Mouse (Mus musculus) neural tube, embryonic 13.5 days (tissue): ENCODE results near the gene Sspo. TPM values are rescaled to one million over a fixed set of nuclear protein-coding genes. Genes with fewer than 3 reads are reported as not detected.
A peak's percentile ranks its signal among the peaks of the same experiment; 100 is the strongest.
"Not testable (repeated sequence)": the region's sequence is repeated elsewhere in the genome, so short reads cannot be mapped to it uniquely, and the experiment has no call there.

ENCODE experiments used
- ATAC-seq: fragments of 200-750 bp; cut with Nextera tagmentation; 2 replicates; pipeline ENCODE4 v1.8.0; 2017; ENCODE audit warnings: low read depth, mild to moderate bottlenecking, moderate TSS enrichment, moderate library complexity
- H3K27ac ChIP-seq: fragments of 300-500 bp; sonication (generic); replicated peaks from 2 replicates; pipeline ENCODE4 v1.5.1; 2015; ENCODE audit warnings: moderate library complexity, mild to moderate bottlenecking, inconsistent platforms
- H3K27me3 ChIP-seq: fragments of 300-500 bp; sonication (generic); 2 replicates; pipeline ENCODE4 v1.6.1; 2015; ENCODE audit warnings: mild to moderate bottlenecking, inconsistent platforms
- H3K36me3 ChIP-seq: fragments of 300-500 bp; sonication (generic); 2 replicates; pipeline ENCODE4 v1.6.1; 2015; ENCODE audit warnings: mild to moderate bottlenecking, inconsistent platforms
- H3K4me1 ChIP-seq: fragments of 300-500 bp; sonication (generic); replicated peaks from 2 replicates; pipeline ENCODE4 v1.6.1; 2015; ENCODE audit warnings: inconsistent platforms
- H3K4me2 ChIP-seq: fragments of 300-500 bp; sonication (generic); 2 replicates; pipeline ENCODE4 v1.6.1; 2015; ENCODE audit warnings: inconsistent platforms, mild to moderate bottlenecking, moderate library complexity
- H3K4me3 ChIP-seq: fragments of 300-500 bp; sonication (generic); 2 replicates; pipeline ENCODE4 v1.5.1; 2015; ENCODE audit warnings: mild to moderate bottlenecking, inconsistent platforms
- H3K9ac ChIP-seq: fragments of 300-500 bp; sonication (generic); 2 replicates; pipeline ENCODE4 v1.6.1; 2015; ENCODE audit warnings: moderate library complexity, mild to moderate bottlenecking, inconsistent platforms
- H3K9me3 ChIP-seq: fragments of 300-500 bp; sonication (generic); 2 replicates; pipeline ENCODE4 v1.6.1; 2016; ENCODE audit warnings: inconsistent platforms
- WGBS: fragments of 180-500 bp; shearing (Covaris S2); methylation state at CpG from one replicate; pipeline ENCODE4 v1.1.7; 2015; 5-methylcytosine and 5-hydroxymethylcytosine counted together
- polyA plus RNA-seq: library from polyadenylated mRNA; unstranded; fragments of >200 nt; fragmentation: Nextera tagmentation; extraction: Ambion mirVana; gene quantifications from 2 replicates; pipeline ENCODE4 v1.2.1, GENCODE M21; 2015

Sspo gene
- polyA plus RNA-seq, 1 experiment from 2014 or later: 0.31 TPM

- no peaks in the 10 kb centered on the region for H3K27me3 ChIP-seq
- peak overlapping the region; percentile 77 for H3K27ac ChIP-seq
- H3K36me3 ChIP-seq: peaks cover 7% of the 10 kb centered on the region; the same call in 1 of the 2 replicates
- peak overlapping the region; percentile 81 for H3K9ac ChIP-seq
- H3K4me1 ChIP-seq: peaks cover 12% of the 10 kb centered on the region
- no peaks in the 10 kb centered on the region for H3K9me3 ChIP-seq
- H3K4me2 ChIP-seq: peak overlapping the region; percentile 92
- peak; percentile 96 for ATAC-seq
- under 1% methylated on average over 26 of the region's 26 CpGs for whole genome bisulfite sequencing
- H3K4me3 ChIP-seq: peak overlapping the region; percentile 76
Measured at GRCm38 (mm10) chr6:48504241-48504854, 56.3 kb downstream of the Sspo start.

- no peak overlapping the region for H3K9ac ChIP-seq
- peaks cover 12% of the 10 kb centered on the region for H3K4me1 ChIP-seq
- peaks cover 31% of the 10 kb centered on the region for H3K36me3 ChIP-seq
- H3K4me3 ChIP-seq: no peak overlapping the region
- no peaks in the 10 kb centered on the region for H3K27me3 ChIP-seq
- ATAC-seq: no peak
- no peak overlapping the region for H3K4me2 ChIP-seq
- H3K9me3 ChIP-seq: no peaks in the 10 kb centered on the region
- H3K27ac ChIP-seq: no peak overlapping the region
- WGBS: 83% methylated on average over 4 of the region's 4 CpGs
Measured at GRCm38 (mm10) chr6:48508087-48508486, 60.1 kb downstream of the Sspo start.

GRCm38 (mm10) chr6:48510426-48510825 is 62.4 kb downstream of the Sspo start:
- H3K4me2 ChIP-seq: no peak overlapping the region
- H3K4me1 ChIP-seq: peaks cover 3% of the 10 kb centered on the region; the same call in 1 of the 2 replicates
- H3K9me3 ChIP-seq: no peaks in the 10 kb centered on the region
- WGBS: 87% methylated on average over 4 of the region's 4 CpGs
- peaks cover 54% of the 10 kb centered on the region for H3K36me3 ChIP-seq
- no peak overlapping the region for H3K9ac ChIP-seq
- H3K27me3 ChIP-seq: no peaks in the 10 kb centered on the region
- H3K4me3 ChIP-seq: no peak overlapping the region
- no peak overlapping the region for H3K27ac ChIP-seq
- ATAC-seq: no peak

GRCm38 (mm10) chr6:48511861-48512260 is 63.8 kb downstream of the Sspo start:
- H3K36me3 ChIP-seq: peaks cover 68% of the 10 kb centered on the region
- H3K27ac ChIP-seq: no peak overlapping the region
- H3K4me1 ChIP-seq: no peaks in the 10 kb centered on the region
- no peak overlapping the region for H3K4me2 ChIP-seq
- no peak for ATAC-seq
- H3K4me3 ChIP-seq: no peak overlapping the region
- 89% methylated on average over 7 of the region's 7 CpGs for WGBS
- no peaks in the 10 kb centered on the region for H3K27me3 ChIP-seq
- no peaks in the 10 kb centered on the region for H3K9me3 ChIP-seq
- H3K9ac ChIP-seq: no peak overlapping the region

- not testable (repeated sequence) for H3K9me3 ChIP-seq, H3K27me3 ChIP-seq, H3K4me2 ChIP-seq, H3K4me1 ChIP-seq, H3K9ac ChIP-seq, ATAC-seq, H3K4me3 ChIP-seq, H3K27ac ChIP-seq
- WGBS: 94% methylated on average over 16 of the region's 16 CpGs
- peaks cover 35% of the 10 kb centered on the region for H3K36me3 ChIP-seq
Measured at GRCm38 (mm10) chr6:48524882-48525281, 76.9 kb downstream of the Sspo start.

- no peak overlapping the region for H3K9ac ChIP-seq
- H3K4me2 ChIP-seq: no peak overlapping the region
- H3K27me3 ChIP-seq: no peaks in the 10 kb centered on the region
- WGBS: 91% methylated on average over 9 of the region's 9 CpGs
- H3K36me3 ChIP-seq: peaks cover 46% of the 10 kb centered on the region
- H3K4me3 ChIP-seq: no peak overlapping the region
- H3K27ac ChIP-seq: no peak overlapping the region
- H3K4me1 ChIP-seq: no peaks in the 10 kb centered on the region
- ATAC-seq: no peak
- H3K9me3 ChIP-seq: no peaks in the 10 kb centered on the region
Measured at GRCm38 (mm10) chr6:48527901-48528300, 79.9 kb downstream of the Sspo start.

- WGBS: 81% methylated on average over 14 of the region's 14 CpGs
- no peaks in the 10 kb centered on the region for H3K9me3 ChIP-seq
- no peak overlapping the region for H3K4me3 ChIP-seq
- H3K36me3 ChIP-seq: peaks cover 46% of the 10 kb centered on the region
- H3K9ac ChIP-seq: no peak overlapping the region
- no peaks in the 10 kb centered on the region for H3K4me1 ChIP-seq
- no peak for ATAC-seq
- no peak overlapping the region for H3K27ac ChIP-seq
- H3K4me2 ChIP-seq: no peak overlapping the region
- no peaks in the 10 kb centered on the region for H3K27me3 ChIP-seq
Measured at GRCm38 (mm10) chr6:48529261-48529660, 81.2 kb downstream of the Sspo start.

- peaks cover 46% of the 10 kb centered on the region for H3K36me3 ChIP-seq
- no peak overlapping the region for H3K27ac ChIP-seq
- WGBS: 92% methylated on average over 16 of the region's 16 CpGs
- no peaks in the 10 kb centered on the region for H3K4me1 ChIP-seq
- H3K27me3 ChIP-seq: no peaks in the 10 kb centered on the region
- H3K9ac ChIP-seq: no peak overlapping the region
- no peaks in the 10 kb centered on the region for H3K9me3 ChIP-seq
- no peak overlapping the region for H3K4me3 ChIP-seq
- no peak overlapping the region for H3K4me2 ChIP-seq
- ATAC-seq: no peak
Measured at GRCm38 (mm10) chr6:48529871-48530440, 81.9 kb downstream of the Sspo start.

- Histone ChIP-seq H3K9ac (no peak overlapping the region), H3K36me3 (peaks cover 45% of the 10 kb centered on the region), H3K4me3 (no peak overlapping the region), H3K4me1 (no peaks in the 10 kb centered on the region), H3K9me3 (no peaks in the 10 kb centered on the region), H3K4me2 (no peak overlapping the region), H3K27me3 (no peaks in the 10 kb centered on the region), H3K27ac (no peak overlapping the region)
- no peak for ATAC-seq
- WGBS: 82% methylated on average over 2 of the region's 2 CpGs
Measured at GRCm38 (mm10) chr6:48530862-48531261, 82.8 kb downstream of the Sspo start.

- no peak overlapping the region for H3K4me2 ChIP-seq
- ATAC-seq: no peak
- no peak overlapping the region for H3K27ac ChIP-seq
- H3K27me3 ChIP-seq: no peaks in the 10 kb centered on the region
- no peak overlapping the region for H3K9ac ChIP-seq
- no peak overlapping the region for H3K4me3 ChIP-seq
- 74% methylated on average over 2 of the region's 2 CpGs for WGBS
- H3K36me3 ChIP-seq: peaks cover 34% of the 10 kb centered on the region
- no peaks in the 10 kb centered on the region for H3K9me3 ChIP-seq
- H3K4me1 ChIP-seq: peaks cover 18% of the 10 kb centered on the region
Measured at GRCm38 (mm10) chr6:48533475-48533874, 85.4 kb downstream of the Sspo start.

- Histone ChIP-seq H3K4me2 (no peak overlapping the region), H3K4me1 (peaks cover 29% of the 10 kb centered on the region), H3K9me3 (no peaks in the 10 kb centered on the region), H3K27ac (no peak overlapping the region), H3K9ac (no peak overlapping the region), H3K4me3 (no peak overlapping the region), H3K27me3 (no peaks in the 10 kb centered on the region), H3K36me3 (peaks cover 22% of the 10 kb centered on the region)
- 81% methylated on average over 8 of the region's 8 CpGs for whole genome bisulfite sequencing
- no peak for ATAC-seq
Measured at GRCm38 (mm10) chr6:48534913-48535312, 86.9 kb downstream of the Sspo start.

- no peak overlapping the region for H3K27ac ChIP-seq
- no peak overlapping the region; the same call in 1 of the 2 replicates for H3K4me2 ChIP-seq
- peaks cover 34% of the 10 kb centered on the region for H3K4me1 ChIP-seq
- H3K36me3 ChIP-seq: peaks cover 29% of the 10 kb centered on the region
- H3K9ac ChIP-seq: no peak overlapping the region
- ATAC-seq: no peak
- WGBS: 76% methylated on average over 4 of the region's 4 CpGs
- no peaks in the 10 kb centered on the region for H3K27me3 ChIP-seq
- no peak overlapping the region for H3K4me3 ChIP-seq
- H3K9me3 ChIP-seq: no peaks in the 10 kb centered on the region
Measured at GRCm38 (mm10) chr6:48536091-48536490, 88.1 kb downstream of the Sspo start.
